Mouse (Mus musculus): ENCODE results near the gene H2al1i. TPM values are rescaled to one million over a fixed set of nuclear protein-coding genes. Genes with fewer than 3 reads are reported as not detected.

Gene H2al1i
- polyA plus RNA-seq (2014; fragmentation: Illumina TruSeq; extraction: RNeasy Lipid Tissue Mini Kit (QIAGEN cat#74804); ENCODE audit: low read depth, low replicate concordance), result not detected

DNA sequence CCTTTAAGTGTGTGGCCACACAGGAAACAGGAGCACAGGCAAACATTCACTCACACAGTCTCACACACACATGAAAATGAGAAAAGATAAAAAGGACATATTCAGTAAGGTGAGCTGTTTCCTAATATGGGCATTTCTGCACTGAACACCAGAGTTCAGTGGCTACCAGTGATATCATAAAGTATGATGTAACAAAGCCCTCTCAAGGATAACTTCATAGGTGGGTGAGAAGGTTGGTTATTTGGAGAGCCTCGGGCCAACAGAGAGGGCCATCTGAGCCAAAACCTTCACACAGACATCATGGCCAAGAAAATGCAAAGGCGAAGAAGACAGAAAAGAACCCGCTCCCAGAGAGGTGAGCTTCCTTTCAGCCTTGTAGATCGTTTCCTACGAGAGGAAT, at the start of gene H2al1i:
Gene H2al1i, plus strand, starts transcription at position 301 of the 400 bp plus-strand sequence.

DNA sequence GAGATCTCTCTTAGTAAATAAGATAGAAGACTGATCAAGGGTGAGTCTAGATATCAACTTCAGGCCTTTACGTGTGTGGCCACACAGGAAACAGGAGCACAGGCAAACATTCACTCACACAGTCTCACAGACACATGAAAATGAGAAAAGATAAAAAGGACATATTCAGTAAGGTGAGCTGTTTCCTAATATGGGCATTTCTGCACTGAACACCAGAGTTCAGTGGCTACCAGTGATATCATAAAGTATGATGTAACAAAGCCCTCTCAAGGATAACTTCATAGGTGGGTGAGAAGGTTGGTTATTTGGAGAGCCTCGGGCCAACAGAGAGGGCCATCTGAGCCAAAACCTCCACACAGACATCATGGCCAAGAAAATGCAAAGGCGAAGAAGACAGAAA, 25.5 kb upstream of the H2al1i start, which contains the start of gene H2al1a:
Gene H2al1a, plus strand, starts transcription at position 301 of the 400 bp plus-strand sequence.

GRCm38 (mm10) chrX:11302132-11302531, 22.3 kb upstream of the H2al1i start, which contains the start of gene H2al1b:
H2al1b (plus strand) TSS chrX:11302432.

DNA sequence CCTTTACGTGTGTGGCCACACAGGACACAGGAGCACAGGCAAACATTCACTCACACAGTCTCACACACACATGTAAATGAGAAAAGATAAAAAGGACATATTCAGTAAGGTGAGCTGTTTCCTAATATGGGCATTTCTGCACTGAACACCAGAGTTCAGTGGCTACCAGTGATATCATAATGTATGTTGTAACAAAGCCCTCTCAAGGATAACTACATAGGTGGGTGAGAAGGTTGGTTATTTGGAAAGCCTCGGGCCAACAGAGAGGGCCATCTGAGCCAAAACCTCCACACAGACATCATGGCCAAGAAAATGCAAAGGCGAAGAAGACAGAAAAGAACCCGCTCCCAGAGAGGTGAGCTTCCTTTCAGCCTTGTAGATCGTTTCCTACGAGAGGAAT, 19.1 kb upstream of the H2al1i start, which contains the start of gene H2al1c:
Gene H2al1c, plus strand, starts transcription at position 301 of the 400 bp plus-strand sequence.

DNA sequence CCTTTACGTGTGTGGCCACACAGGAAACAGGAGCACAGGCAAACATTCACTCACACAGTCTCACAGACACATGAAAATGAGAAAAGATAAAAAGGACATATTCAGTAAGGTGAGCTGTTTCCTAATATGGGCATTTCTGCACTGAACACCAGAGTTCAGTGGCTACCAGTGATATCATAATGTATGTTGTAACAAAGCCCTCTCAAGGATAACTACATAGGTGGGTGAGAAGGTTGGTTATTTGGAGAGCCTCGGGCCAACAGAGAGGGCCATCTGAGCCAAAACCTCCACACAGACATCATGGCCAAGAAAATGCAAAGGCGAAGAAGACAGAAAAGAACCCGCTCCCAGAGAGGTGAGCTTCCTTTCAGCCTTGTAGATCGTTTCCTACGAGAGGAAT, 15.9 kb upstream of the H2al1i start, which contains the start of gene H2al1d:
Gene H2al1d, plus strand, starts transcription at position 301 of the 400 bp plus-strand sequence.

DNA sequence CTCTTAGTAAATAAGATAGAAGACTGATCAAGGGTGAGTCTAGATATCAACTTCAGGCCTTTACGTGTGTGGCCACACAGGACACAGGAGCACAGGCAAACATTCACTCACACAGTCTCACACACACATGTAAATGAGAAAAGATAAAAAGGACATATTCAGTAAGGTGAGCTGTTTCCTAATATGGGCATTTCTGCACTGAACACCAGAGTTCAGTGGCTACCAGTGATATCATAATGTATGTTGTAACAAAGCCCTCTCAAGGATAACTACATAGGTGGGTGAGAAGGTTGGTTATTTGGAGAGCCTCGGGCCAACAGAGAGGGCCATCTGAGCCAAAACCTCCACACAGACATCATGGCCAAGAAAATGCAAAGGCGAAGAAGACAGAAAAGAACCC, 12.8 kb upstream of the H2al1i start, which contains the start of gene H2al1e:
Gene H2al1e, plus strand, starts transcription at position 301 of the 400 bp plus-strand sequence.

GRCm38 (mm10) chrX:11314858-11315257, 9.6 kb upstream of the H2al1i start, which contains the start of gene H2al1f:
H2al1f (plus strand) TSS chrX:11315158.

DNA sequence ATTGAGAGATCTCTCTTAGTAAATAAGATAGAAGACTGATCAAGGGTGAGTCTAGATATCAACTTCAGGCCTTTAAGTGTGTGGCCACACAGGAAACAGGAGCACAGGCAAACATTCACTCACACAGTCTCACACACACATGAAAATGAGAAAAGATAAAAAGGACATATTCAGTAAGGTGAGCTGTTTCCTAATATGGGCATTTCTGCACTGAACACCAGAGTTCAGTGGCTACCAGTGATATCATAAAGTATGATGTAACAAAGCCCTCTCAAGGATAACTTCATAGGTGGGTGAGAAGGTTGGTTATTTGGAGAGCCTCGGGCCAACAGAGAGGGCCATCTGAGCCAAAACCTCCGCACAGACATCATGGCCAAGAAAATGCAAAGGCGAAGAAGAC, 6.5 kb upstream of the H2al1i start, which contains the start of gene H2al1g:
Gene H2al1g, plus strand, starts transcription at position 301 of the 400 bp plus-strand sequence.

DNA sequence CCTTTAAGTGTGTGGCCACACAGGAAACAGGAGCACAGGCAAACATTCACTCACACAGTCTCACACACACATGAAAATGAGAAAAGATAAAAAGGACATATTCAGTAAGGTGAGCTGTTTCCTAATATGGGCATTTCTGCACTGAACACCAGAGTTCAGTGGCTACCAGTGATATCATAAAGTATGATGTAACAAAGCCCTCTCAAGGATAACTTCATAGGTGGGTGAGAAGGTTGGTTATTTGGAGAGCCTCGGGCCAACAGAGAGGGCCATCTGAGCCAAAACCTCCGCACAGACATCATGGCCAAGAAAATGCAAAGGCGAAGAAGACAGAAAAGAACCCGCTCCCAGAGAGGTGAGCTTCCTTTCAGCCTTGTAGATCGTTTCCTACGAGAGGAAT, 3.3 kb upstream of the H2al1i start, which contains the start of gene H2al1h:
Gene H2al1h, plus strand, starts transcription at position 301 of the 400 bp plus-strand sequence.

GRCm38 (mm10) chrX:11327522-11327921, 3.1 kb downstream of the H2al1i start, which contains the start of gene H2al1j:
H2al1j (plus strand) TSS chrX:11327822.

Other genes starting within 250 kb of the H2al1i start
- not detected for gene H2al1a, start 25.4 kb upstream of the H2al1i start, polyA plus RNA-seq (2014; fragmentation: Illumina TruSeq; extraction: RNeasy Lipid Tissue Mini Kit (QIAGEN cat#74804); ENCODE audit: low read depth, low replicate concordance)
- gene H2al1b, start 22.2 kb upstream of the H2al1i start, polyA plus RNA-seq (2014; fragmentation: Illumina TruSeq; extraction: RNeasy Lipid Tissue Mini Kit (QIAGEN cat#74804); ENCODE audit: low read depth, low replicate concordance), result not detected
- not detected for gene H2al1c, start 19.0 kb upstream of the H2al1i start, polyA plus RNA-seq (2014; fragmentation: Illumina TruSeq; extraction: RNeasy Lipid Tissue Mini Kit (QIAGEN cat#74804); ENCODE audit: low read depth, low replicate concordance)
- not detected for gene H2al1d, start 15.8 kb upstream of the H2al1i start, polyA plus RNA-seq (2014; fragmentation: Illumina TruSeq; extraction: RNeasy Lipid Tissue Mini Kit (QIAGEN cat#74804); ENCODE audit: low read depth, low replicate concordance)
- gene H2al1e, start 12.7 kb upstream of the H2al1i start, polyA plus RNA-seq (2014; fragmentation: Illumina TruSeq; extraction: RNeasy Lipid Tissue Mini Kit (QIAGEN cat#74804); ENCODE audit: low read depth, low replicate concordance), result not detected
- not detected for gene H2al1f, start 9.5 kb upstream of the H2al1i start, polyA plus RNA-seq (2014; fragmentation: Illumina TruSeq; extraction: RNeasy Lipid Tissue Mini Kit (QIAGEN cat#74804); ENCODE audit: low read depth, low replicate concordance)
- not detected for gene H2al1g, start 6.4 kb upstream of the H2al1i start, polyA plus RNA-seq (2014; fragmentation: Illumina TruSeq; extraction: RNeasy Lipid Tissue Mini Kit (QIAGEN cat#74804); ENCODE audit: low read depth, low replicate concordance)
- not detected for gene H2al1h, start 3.2 kb upstream of the H2al1i start, polyA plus RNA-seq (2014; fragmentation: Illumina TruSeq; extraction: RNeasy Lipid Tissue Mini Kit (QIAGEN cat#74804); ENCODE audit: low read depth, low replicate concordance)
- gene H2al1j, start 3.2 kb downstream of the H2al1i start, polyA plus RNA-seq (2014; fragmentation: Illumina TruSeq; extraction: RNeasy Lipid Tissue Mini Kit (QIAGEN cat#74804); ENCODE audit: low read depth, low replicate concordance), result not detected

Measured in sigmoid colon, adult 10 weeks (tissue).